Mouse (Mus musculus) adrenal gland, postnatal 36 days (tissue): ENCODE measurements around the gene Gm20518. TPM values are rescaled to one million over a fixed set of nuclear protein-coding genes. Genes with fewer than 3 reads are reported as not detected.

Experiments used
- DNase-seq, 2 experiments: peaks; one replicate each; pipeline ENCODE4 v3.0.0; 2021; ENCODE audit warnings: mixed read lengths in 1 of 2
- long read RNA-seq, 2 experiments: library from polyadenylated mRNA; stranded (forward); transcript quantifications; one replicate each; pipeline ENCODE4 v2.0.0; 2021; ENCODE audit warnings: borderline sequencing depth in 2 of 2
- total RNA-seq, 2 experiments: library from RNA; stranded (reverse); gene quantifications; 2 replicates each; pipeline ENCODE4 v1.2.3; 2021

The Gm20518 gene
- total RNA-seq, result under 1 TPM; 0.20 to 0.40 TPM
- long read RNA-seq, experiment 1, partial matches to known transcripts, result 0 of 1 reads
- long read RNA-seq, experiment 1, other reads (novel, unspliced or antisense), result 1 of 1 reads
- long read RNA-seq, experiment 2, partial matches to known transcripts, result 0 of 1 reads
- long read RNA-seq, experiment 2, other reads (novel, unspliced or antisense), result 1 of 1 reads

DNA sequence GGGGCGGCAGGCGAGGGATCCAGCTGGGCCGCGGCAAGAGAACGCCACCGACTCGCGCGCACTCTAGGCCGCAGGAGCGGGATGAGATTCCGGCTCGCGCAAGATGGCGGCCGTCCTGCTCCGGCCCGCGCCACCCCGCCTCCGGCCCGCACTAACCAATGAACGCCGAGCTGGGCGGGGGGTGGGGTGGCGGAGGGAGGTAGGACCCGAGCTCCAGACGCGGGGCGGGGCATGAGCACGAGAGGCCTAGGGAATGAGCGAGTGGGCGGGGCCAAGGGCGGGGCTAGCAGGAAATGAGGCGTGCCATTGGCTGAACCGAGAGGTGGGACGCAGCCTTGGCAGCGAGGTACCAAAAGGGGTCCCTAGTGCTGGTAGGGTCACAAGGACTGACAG, at the start of gene Gm20518:
Gene Gm20518 (minus strand): TSS at position 105 of the 393 bp plus-strand sequence.
- DNase-seq, result peak; percentile 99 to 100

DNA sequence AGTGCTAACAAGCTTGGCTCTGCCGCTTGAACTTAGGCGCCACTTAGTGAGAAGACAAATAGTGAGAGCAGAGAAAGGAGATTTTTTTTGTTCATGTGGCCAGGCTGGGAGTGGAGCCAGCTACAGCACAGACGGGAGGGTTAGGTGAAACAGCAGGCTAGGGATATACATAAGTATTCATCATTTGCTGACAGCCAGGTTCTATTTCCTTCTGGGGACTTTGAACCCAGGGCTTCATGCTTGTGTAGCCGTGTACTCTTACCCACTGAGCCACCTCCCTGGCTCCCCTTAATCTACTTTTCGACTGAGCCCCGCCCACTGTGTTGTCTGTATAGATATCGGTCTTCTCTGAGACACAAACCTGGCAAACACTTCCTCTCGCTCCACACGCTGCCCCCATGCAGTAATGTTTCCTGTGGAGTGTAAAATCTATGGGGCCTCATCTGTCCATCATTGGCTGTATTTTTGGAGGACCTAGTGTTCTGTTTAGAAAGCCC, 47.8 kb upstream of the Gm20518 start:
- no peak for DNase-seq

DNA sequence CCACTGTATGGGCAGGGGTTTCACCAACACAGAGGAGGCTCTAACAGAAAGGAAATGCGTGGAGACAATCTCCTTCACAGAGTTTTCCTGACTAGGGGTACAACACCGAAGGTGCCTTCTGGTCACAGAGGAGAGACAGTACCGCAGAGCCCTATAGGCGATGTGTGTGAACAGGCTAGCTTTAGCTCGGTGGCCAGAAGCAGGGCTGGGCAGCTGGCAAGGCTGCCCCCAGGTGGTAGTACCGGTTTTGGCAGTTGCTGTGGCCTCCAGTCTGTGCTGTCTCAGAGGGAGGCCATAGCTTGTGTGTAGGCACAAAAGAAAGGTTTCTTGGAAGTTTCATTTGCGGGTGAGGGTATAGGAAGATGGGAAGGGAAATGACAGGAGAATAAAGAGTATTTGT, 47.4 kb upstream of the Gm20518 start:
- peak; percentile 78 to 87 for DNase-seq

DNA sequence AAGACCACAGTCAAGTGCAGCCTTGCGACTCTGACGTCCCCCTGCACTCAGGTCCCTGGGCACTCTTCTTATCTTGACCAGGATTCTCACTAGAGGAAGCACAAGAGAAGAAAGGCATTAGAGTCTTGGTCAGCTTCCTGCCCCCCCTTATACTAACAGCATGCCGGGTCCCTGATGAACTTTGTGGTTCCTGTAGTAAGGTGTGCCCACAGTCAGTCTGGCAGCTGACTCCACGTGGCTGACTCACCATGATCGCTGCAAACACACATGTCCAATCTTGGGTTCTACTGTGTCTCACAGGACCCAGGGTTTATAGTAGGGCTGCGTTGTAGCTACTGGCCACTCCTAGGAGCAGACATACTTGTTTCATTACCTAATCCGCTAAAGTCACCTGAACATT, 46.7 kb upstream of the Gm20518 start:
- no peak for DNase-seq

DNA sequence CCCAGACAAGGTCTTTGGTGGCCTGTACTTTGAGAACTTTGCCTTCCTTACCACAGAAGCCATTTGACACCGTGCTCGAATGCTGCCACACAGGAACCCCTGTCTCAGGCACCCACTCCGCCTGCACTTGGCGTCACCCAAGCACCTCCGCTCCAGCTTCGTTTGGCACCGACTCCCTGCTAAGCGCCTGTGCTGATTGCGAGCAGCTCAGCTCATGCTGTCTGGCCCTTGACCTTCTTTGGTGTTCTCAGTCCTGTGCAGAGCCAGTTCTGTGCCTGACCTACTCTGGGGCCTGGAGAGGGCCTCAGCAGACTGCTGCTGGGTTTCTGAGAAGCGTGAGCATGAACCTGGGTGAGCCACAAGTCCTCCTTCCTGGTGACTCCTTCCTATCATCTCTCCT, 45.3 kb upstream of the Gm20518 start:
- peak; percentile 15 to 46 for DNase-seq

DNA sequence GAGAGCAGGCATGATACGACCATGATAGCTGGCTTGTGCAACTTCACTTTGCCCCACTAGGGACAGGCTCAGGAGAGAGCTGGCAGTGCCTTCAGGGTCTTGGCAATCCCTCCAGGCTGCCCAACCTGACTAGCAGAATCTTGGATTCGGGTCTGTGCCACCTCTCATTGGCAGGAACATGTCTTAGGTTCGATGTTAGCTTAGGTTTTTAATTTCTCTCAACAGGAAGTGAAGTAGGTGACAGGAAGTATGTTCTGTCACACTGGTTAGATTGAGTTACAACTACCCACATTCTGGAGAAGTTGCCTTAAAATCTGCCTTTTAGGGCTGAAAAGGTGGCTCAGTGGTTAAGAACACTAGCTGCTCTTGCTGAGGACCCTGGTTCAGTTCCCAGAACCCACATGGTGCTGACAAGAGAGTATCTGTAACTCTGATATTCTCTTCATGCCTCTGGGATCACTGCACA, 43.0 kb upstream of the Gm20518 start:
- peak in 1 of 2 experiments; percentile 47 for DNase-seq

DNA sequence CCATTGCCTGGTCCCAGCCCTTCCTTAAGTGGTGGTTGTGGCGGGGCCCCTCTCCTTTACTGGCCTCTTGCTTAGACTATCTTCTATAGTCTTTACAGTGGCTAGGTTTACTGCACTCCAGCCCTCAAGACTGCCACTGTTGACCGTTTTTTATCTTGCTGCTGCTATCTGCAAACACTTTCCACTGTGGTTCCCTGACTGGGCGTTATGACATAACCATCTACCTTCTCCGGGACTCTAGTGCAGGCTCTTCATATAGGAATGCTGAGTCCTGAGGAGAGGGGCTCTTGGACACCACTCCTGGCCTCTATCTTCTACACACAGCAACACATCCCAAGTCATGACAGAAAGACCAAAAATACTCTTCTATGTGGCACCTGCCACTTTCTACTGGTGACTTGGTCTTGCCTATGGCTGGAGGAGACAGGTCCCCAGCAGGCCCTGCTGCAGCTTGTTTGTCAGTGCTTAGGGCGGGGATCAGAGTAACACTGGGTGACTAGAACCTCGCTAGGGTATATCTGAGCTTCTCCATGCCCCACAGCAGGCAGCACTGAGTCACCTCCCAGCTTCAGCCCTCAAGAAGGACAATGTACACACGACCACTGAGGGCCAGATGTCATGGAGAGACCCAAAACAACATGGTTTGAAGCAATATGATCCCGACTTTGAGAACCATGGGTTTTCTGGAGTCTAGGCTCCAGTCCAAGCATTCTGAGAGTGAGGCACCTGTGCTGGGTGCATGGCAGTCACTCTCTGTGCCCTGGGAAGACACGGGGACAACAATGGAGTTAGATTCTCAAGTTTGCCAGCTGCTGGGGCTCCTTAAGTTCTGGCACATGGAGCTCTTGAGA, 42.3 kb upstream of the Gm20518 start:
- no peak for DNase-seq

DNA sequence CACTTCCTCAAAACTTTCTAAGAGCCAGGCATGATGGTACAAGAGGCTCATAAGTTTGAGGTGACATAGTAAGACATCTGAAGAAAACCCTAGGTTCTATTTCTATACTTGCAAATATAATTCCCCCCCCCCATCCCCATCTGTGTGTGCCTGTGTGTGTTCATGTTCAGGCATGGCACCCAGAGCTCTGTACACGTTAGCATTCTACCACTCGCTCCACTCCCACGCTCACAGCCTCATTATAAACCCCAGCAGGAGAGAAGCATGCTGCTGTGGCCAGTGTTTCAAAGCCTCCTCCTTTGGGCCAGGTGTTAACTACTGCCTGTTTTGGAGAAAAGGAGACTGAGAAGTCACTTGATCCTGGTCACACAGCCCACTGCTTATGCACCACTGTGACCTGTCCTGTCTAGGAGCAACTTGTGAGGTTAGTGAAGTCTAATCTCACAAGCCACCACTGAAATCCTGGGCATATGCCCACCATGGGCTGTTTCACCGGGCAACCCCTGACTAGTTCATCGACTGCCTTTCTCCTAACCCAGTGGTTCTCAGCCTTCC, 40.5 kb upstream of the Gm20518 start:
- DNase-seq, result no peak

DNA sequence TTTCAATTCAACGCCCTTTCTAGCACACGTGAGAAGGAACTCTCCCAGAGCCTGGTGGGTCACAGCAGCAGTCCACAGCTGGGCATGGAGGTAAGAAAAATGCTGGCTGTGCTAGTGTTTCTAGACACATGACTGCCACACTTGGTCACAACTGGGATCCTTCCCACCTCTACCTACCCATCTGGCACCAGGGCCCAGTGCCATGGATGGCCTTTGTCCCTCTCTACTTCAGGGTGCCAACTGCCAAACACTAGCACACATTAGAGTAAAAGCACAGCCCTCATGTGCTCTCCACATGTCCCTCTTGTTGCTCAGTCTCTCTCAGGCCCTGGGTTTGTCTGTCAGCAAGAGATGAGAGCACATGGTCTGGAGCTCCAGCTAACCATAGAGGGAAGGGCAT, 38.2 kb upstream of the Gm20518 start:
- no peak for DNase-seq

DNA sequence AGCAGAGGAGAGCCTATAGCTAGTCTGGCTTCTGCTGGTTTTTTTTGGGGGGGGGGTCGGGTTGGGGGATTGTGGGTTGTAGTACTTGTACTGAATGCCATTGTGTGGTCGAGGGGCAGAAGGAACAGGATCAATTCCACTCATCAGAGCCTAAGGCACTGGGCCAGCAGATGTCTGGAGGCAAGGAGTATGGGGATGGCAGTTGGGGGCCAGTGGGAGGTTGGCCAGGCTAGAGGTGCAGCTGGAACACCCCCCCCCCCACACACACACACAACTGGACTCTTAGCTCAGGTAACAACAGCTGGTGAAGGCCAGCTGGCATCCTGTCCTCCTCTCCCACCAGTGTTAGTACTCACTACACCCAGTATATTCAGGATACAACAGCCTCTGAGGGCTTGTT, 37.7 kb upstream of the Gm20518 start:
- no peak for DNase-seq

DNA sequence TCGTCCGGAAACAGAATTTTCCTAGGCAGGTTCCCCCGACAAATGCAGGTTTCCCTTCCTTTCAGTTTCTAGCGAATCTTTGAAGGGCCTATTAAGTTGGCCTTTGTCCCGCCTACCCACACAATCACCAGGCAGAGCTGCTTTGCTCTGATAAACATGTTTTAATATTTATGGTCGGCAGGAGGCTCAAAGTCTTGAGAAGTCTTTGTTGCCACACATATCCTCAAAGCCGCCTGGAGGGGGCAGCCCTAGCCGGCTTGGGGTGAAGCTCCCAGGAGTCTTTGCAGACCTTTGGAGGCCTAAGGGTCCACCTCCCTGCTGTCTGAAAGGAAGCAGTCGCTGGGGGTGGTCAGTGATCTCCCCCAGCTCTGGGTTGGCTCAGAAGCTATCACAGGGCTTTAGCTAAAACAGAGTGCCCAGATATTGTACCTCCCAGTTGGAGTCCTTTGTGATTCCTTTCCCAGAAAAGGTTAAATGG, 37.2 kb upstream of the Gm20518 start:
- DNase-seq, result peak; percentile 75 to 85

DNA sequence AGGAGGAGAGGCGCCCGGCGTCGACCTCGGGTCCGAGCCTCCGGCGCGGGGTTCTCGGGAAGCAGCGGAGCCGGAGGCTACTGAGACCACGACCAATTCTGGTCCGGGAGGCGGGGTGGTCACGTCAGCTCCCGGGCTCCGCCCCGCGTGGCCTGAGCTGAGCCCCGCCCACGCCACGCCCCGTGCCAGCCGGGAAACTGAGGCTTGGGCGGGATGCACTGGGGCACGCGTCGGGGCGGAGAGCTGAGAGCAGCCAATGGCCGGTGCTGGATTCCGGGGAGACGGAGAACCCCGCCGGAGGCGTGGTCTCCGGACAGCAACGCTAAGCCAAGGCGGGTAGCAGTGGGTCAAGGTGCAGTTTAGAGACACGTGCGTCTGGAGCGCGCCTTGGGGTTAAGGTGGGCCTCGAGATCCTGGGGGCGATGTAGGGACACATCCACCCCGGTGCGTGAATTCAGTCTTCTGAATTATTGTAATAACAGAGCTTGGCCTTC, 36.7 kb upstream of the Gm20518 start, which contains the start of gene Slc25a1:
Gene Slc25a1 (minus strand): TSS at position 133 of the 494 bp plus-strand sequence.
- DNase-seq, result peak; percentile 90 to 92

DNA sequence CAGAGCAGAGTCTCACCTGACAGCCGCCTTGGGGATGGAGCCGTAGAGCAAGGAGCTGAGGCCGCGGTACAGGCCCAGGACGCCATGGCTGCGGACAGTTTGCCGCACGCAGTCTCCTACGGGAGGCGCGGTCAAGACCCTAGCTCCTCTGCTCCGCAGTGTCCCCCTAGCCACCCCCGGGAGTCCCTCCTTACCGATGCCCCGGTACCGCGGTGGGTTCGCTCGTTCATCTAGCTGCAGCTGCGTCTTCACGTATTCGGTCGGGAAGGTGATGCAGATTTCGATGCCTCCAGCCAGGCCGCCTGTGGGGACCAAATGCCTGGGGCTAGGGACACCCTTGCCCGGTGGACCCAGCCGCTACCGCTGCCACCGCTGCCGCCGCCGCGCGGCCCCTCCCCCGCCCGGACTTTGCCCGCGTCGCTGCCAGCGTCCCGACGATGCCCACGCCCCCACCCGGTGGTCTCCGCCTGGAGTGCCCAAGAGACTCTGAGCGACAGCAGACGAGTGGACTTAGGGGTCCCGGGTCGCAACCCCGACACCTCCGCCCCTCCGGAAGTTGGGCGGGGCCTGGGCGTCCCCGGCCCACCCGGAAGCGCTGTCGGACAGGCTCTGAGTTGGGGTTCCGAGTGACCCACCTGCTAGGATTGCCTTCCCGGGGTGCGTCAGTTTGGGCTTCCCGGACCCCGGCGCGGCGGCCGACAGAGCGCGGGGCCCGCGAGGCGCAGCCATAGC, 36.0 kb upstream of the Gm20518 start:
- peak; percentile 50 to 72 for DNase-seq

DNA sequence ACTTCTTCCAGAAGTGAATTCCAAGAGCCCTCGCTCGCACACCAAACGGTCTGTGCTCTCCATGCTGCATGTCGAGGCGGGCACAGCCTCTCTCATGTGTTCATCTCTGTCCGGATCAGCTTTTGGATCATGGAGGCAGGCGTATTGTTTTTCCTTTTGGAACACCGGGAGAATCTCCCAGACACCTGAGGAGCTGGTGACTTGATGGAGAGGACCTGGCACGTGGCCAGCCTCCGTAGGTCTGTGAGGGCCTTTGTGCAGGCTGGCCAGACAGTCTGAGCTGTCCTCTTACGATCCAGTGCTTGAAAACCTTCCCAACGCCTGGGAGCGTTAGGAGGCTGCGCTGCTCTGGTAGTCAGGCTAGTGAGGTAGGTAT, 30.7 kb upstream of the Gm20518 start:
- DNase-seq, result peak in 1 of 2 experiments; percentile 44

DNA sequence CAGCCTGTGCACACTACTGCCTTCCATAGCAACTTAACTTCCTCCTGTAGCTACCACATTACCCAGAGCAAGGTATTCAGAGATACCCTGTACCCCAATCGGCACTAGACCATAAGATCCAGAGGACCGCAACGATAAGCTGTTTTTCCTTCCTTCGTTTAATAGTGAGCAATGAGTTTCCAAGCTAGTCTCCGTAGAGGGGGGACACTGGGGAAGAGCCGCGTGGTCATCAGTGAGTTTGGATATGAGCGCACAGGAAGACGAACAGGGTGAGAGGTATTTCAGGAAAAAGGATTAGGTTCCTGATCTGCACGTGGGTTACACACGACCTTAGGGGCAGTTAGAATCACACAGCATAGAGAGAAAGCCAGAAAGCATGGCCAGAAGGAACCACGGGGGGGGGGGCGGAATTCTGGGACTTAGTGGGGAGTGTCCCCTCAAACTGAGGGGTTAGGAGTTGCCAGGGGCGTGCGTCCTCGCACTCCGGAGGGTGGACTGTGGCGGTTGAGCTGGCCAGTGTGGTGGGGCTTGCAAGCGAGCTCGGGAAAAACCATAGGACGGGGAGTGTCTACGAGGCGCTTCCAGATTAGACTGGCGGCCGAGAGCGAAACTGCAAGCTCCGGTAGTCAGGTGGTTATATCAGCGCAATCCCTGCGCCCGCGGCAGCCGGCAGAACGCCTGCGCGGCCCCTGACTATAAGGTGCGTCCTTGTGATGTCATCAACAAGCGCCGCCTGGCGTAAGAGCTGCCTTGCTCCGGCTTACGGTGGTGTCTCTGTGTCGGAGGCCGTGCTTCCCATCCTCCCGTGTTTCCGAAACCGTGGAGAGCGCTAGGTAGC, 30.1 kb upstream of the Gm20518 start:
- peak; percentile 95 to 96 for DNase-seq

DNA sequence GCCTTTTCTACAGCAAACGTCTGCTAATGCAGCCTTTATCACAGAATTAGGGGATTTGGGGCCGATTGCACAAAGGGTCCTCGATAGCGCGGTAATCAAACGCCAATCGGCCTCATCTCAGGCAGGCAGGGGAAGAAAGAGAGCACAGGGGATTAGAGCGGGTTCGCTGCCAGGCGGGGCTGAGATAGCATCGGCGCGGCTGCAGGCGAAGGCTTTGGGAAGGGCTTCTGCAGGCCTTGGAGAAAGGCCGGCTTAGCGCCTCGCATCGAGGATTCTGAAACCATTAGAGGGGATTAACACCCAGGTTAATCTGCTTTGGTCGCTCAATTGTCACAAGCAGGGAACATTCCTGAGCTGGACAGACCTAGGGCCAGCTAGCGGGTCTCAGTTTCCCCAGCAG, 29.1 kb upstream of the Gm20518 start:
- DNase-seq, result no peak

DNA sequence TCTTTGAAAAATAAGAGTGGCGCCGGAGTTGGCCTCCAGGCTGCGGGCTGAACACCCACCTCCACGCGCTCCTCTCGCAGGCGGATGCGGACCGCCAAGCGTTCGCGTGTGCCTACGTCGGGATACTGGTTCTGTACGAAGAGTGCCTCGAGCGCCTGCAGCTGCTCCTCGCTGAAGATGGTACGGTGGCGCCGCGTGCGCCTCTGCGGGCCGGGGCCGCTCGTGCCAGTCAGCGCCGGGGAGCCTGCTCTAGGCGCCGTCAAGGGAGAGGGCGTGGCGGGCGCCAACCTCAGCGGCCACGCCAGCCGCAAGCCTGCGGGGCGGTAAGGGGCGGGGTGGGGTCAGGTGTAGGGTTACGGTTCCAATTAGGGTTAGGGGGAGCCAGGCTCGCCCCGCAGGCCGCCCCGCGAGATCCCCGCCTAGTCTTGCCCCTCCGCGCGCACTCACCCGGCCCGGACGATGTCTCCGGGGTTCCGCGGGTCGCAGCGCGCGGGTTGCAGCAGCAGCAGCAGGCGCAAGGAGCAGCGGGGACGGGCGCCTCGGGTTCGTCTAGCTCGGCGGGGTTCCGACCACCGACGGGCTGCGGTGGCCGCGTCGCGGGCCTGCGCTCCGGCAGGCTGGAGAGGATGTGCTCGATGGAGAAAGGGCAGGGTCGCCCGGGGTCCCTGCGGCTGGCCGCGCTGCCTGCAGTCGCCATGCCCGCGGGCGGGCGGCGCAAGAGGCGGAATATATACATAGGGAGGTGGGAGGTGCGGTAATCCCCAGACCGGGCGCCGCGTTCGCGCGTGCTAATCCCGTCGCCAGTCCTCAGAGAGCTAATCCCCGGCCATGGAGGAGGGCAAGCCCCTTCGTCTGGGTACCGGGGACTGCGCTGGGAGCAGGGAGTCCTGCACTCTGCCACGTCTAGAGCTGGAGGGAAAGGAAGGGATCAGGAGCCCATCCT, 23.1 kb upstream of the Gm20518 start, which contains the start of gene Gsc2:
Gene Gsc2 (minus strand): TSS at position 753 of the 943 bp plus-strand sequence.
- peak in 1 of 2 experiments; percentile 44 for DNase-seq

DNA sequence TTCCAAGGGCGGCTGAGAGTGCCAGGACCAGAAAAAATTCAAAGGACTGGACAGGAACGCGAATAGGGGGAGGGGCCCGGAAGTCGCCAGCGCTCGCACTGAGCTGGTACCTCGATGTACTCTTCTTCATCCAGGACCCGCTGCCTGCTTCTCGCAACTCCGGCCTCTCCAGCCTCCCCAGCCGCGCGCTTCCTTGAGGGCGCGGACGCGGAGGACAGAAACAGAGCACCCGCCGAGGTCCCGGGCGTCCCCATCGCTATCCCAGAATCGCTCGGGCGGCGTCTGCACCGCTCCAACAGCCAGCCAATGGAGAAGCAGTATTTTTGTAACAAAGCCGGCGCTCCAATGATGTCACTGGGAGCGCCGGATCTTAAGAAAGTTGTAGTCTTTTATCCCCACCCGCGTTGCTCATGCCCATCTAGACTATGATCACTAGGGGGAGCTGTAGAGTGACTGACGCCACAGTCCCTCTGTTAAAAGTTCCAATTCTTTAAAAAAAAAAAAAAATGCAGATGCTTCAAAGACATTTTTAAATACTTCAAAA, 19.7 kb upstream of the Gm20518 start, which contains the start of gene Ess2:
Gene Ess2 (minus strand): TSS at position 297 of the 544 bp plus-strand sequence.
- peak; percentile 91 for DNase-seq

DNA sequence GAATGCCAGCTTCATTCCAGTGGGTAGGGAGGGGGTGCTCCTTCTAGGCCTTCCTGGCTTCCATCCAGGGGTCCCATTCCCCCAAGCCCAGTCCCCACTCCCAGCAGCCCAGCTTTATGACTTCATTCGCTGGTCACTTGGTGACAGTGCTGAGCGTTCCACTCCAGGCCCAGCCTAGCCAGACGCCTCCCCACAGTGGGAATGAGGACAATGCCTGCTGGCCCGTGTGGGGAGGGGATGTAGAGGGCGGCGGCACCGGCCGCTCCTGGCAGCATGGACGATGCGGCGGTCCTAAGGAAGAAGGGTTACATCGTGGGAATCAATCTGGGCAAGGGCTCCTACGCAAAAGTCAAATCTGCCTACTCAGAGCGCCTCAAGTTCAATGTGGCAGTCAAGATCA, 7.0 kb upstream of the Gm20518 start, which contains the start of the genes Dgcr2 and Tssk2:
Gene Dgcr2 (minus strand): TSS at position 101 of the 400 bp plus-strand sequence.
Gene Tssk2 (plus strand): TSS at position 176 of the 400 bp plus-strand sequence.
- DNase-seq, result no peak
